Mouse (Mus musculus) midbrain, embryonic 13.5 days (tissue): ENCODE measurements at regions not wholly inside any gene's neighbourhood (a gene's known extent, or its start where the extent isn't known, plus 50 kb on each side); places are given as distances from the start of the nearest gene placed in this dataset.

Experiments used
- ATAC-seq: fragments of 200-750 bp; cut with Nextera tagmentation; 2 replicates; pipeline ENCODE4 v1.8.0; 2017; ENCODE audit warnings: mild to moderate bottlenecking, moderate TSS enrichment, moderate library complexity
- H3K27ac ChIP-seq: fragments of 300-500 bp; sonication (generic); 2 replicates; pipeline ENCODE4 v1.5.1; 2015; ENCODE audit warnings: inconsistent platforms, mild to moderate bottlenecking, moderate library complexity
- H3K27me3 ChIP-seq: fragments of 300-500 bp; sonication (generic); 2 replicates; pipeline ENCODE4 v1.6.1; 2015; ENCODE audit warnings: mild to moderate bottlenecking, inconsistent platforms
- H3K36me3 ChIP-seq: fragments of 300-500 bp; sonication (generic); 2 replicates; pipeline ENCODE4 v1.6.1; 2015; ENCODE audit warnings: mild to moderate bottlenecking, inconsistent platforms
- H3K4me1 ChIP-seq: fragments of 300-500 bp; sonication (generic); replicated peaks from 2 replicates; pipeline ENCODE4 v1.6.1; 2015; ENCODE audit warnings: inconsistent platforms
- H3K4me2 ChIP-seq: fragments of 300-500 bp; sonication (generic); replicated peaks from 2 replicates; pipeline ENCODE4 v1.6.1; 2015; ENCODE audit warnings: moderate library complexity, mild to moderate bottlenecking, inconsistent platforms
- H3K4me3 ChIP-seq: fragments of 300-500 bp; sonication (generic); replicated peaks from 2 replicates; pipeline ENCODE4 v1.5.1; 2015; ENCODE audit warnings: mild to moderate bottlenecking, inconsistent platforms
- H3K9ac ChIP-seq: fragments of 300-500 bp; sonication (generic); replicated peaks from 2 replicates; pipeline ENCODE4 v1.6.1; 2015; ENCODE audit warnings: mild to moderate bottlenecking, inconsistent platforms
- H3K9me3 ChIP-seq: fragments of 300-500 bp; sonication (generic); 2 replicates; pipeline ENCODE4 v1.6.1; 2016; ENCODE audit warnings: mild to moderate bottlenecking, inconsistent platforms
- WGBS: fragments of 180-500 bp; shearing (Covaris S2); methylation state at CpG from one replicate; pipeline ENCODE4 v1.1.7; 2015; 5-methylcytosine and 5-hydroxymethylcytosine counted together

GRCm38 (mm10) chr12:12684481-12685216 lies 257.1 kb downstream of the Mycn start:
- Histone ChIP-seq H3K4me2 (peak overlapping the region; percentile 39), H3K27ac (peak overlapping the region; percentile 59), H3K9me3 (no peaks in the 10 kb centered on the region), H3K4me3 (0 out of 2 replicates have a peak overlapping the region, but pooled peaks have one; percentile 12), H3K27me3 (0 out of 2 replicates have a peak, but pooled peaks cover 3% of the 10 kb centered on the region), H3K9ac (peak overlapping the region; percentile 30; the same call in 1 of the 2 replicates), H3K36me3 (no peaks in the 10 kb centered on the region), H3K4me1 (peaks cover 50% of the 10 kb centered on the region)
- ATAC-seq = peak; percentile 53
- 15% methylated on average over 16 of the region's 16 CpGs for WGBS

- 33% methylated on average over 10 of the region's 10 CpGs for WGBS
- Histone ChIP-seq H3K36me3 (no peaks in the 10 kb centered on the region), H3K4me1 (peaks cover 53% of the 10 kb centered on the region), H3K9ac (no peak overlapping the region; the same call in 1 of the 2 replicates), H3K27ac (peak overlapping the region; percentile 59), H3K4me3 (no peak overlapping the region), H3K27me3 (0 out of 2 replicates have a peak, but pooled peaks cover 3% of the 10 kb centered on the region), H3K4me2 (peak overlapping the region; percentile 39), H3K9me3 (no peaks in the 10 kb centered on the region)
- no peak for ATAC-seq
Observed at GRCm38 (mm10) chr12:12683733-12684470, 257.8 kb downstream of the Mycn start.

- WGBS = 2% methylated on average over 6 of the region's 6 CpGs
- peak overlapping the region; percentile 69 for H3K9ac ChIP-seq
- peak overlapping the region; percentile 93 for H3K27ac ChIP-seq
- no peaks in the 10 kb centered on the region for H3K9me3 ChIP-seq
- H3K36me3 ChIP-seq = no peaks in the 10 kb centered on the region
- peak; percentile 62 for ATAC-seq
- H3K4me3 ChIP-seq = peak overlapping the region; percentile 32
- 0 out of 2 replicates have a peak, but pooled peaks cover 3% of the 10 kb centered on the region for H3K27me3 ChIP-seq
- peaks cover 69% of the 10 kb centered on the region for H3K4me1 ChIP-seq
- H3K4me2 ChIP-seq = peak overlapping the region; percentile 53
Observed at GRCm38 (mm10) chr12:12681101-12681500, 260.6 kb downstream of the Mycn start.

- peak overlapping the region; percentile 69 for H3K9ac ChIP-seq
- peak; percentile 87 for ATAC-seq
- no peaks in the 10 kb centered on the region for H3K36me3 ChIP-seq
- peak overlapping the region; percentile 32 for H3K4me3 ChIP-seq
- H3K9me3 ChIP-seq = no peaks in the 10 kb centered on the region
- peak overlapping the region; percentile 93 for H3K27ac ChIP-seq
- WGBS = 4% methylated on average over 14 of the region's 14 CpGs
- 0 out of 2 replicates have a peak, but pooled peaks cover 6% of the 10 kb centered on the region for H3K27me3 ChIP-seq
- H3K4me2 ChIP-seq = peak overlapping the region; percentile 53
- H3K4me1 ChIP-seq = peaks cover 72% of the 10 kb centered on the region
Observed at GRCm38 (mm10) chr12:12680371-12680921, 261.3 kb downstream of the Mycn start.

- H3K9ac ChIP-seq = no peak overlapping the region
- no peak overlapping the region for H3K4me3 ChIP-seq
- peaks cover 42% of the 10 kb centered on the region for H3K4me1 ChIP-seq
- peaks cover 20% of the 10 kb centered on the region; the same call in 1 of the 2 replicates for H3K27me3 ChIP-seq
- H3K4me2 ChIP-seq = no peak overlapping the region
- no peaks in the 10 kb centered on the region for H3K36me3 ChIP-seq
- H3K9me3 ChIP-seq = no peaks in the 10 kb centered on the region
- H3K27ac ChIP-seq = no peak overlapping the region
- peak; percentile 55 for ATAC-seq
- 10% methylated on average over 9 of the region's 9 CpGs for WGBS
Observed at GRCm38 (mm10) chr12:12676676-12677075, 265.0 kb downstream of the Mycn start.

- H3K4me2 ChIP-seq = no peak overlapping the region
- no peaks in the 10 kb centered on the region for H3K36me3 ChIP-seq
- H3K9me3 ChIP-seq = no peaks in the 10 kb centered on the region
- WGBS = 71% methylated on average over 5 of the region's 5 CpGs
- no peaks in the 10 kb centered on the region for H3K4me1 ChIP-seq
- H3K27me3 ChIP-seq = peaks cover 13% of the 10 kb centered on the region; the same call in 1 of the 2 replicates
- H3K27ac ChIP-seq = no peak overlapping the region
- no peak overlapping the region for H3K9ac ChIP-seq
- no peak overlapping the region for H3K4me3 ChIP-seq
- ATAC-seq = no peak
Observed at GRCm38 (mm10) chr12:12669931-12670330, 271.8 kb downstream of the Mycn start.

GRCm38 (mm10) chr12:12668919-12669318 lies 272.8 kb downstream of the Mycn start:
- Histone ChIP-seq H3K27me3 (0 out of 2 replicates have a peak, but pooled peaks cover 7% of the 10 kb centered on the region), H3K9ac (no peak overlapping the region), H3K4me3 (no peak overlapping the region), H3K4me1 (no peaks in the 10 kb centered on the region), H3K36me3 (no peaks in the 10 kb centered on the region), H3K27ac (no peak overlapping the region), H3K4me2 (no peak overlapping the region), H3K9me3 (no peaks in the 10 kb centered on the region)
- ATAC-seq = no peak
- WGBS = 89% methylated on average over 4 of the region's 4 CpGs

- H3K9ac ChIP-seq = no peak overlapping the region
- H3K4me3 ChIP-seq = no peak overlapping the region
- peaks cover 6% of the 10 kb centered on the region for H3K4me1 ChIP-seq
- peaks cover 5% of the 10 kb centered on the region; the same call in 1 of the 2 replicates for H3K9me3 ChIP-seq
- no peaks in the 10 kb centered on the region for H3K27me3 ChIP-seq
- H3K4me2 ChIP-seq = no peak overlapping the region
- H3K36me3 ChIP-seq = no peaks in the 10 kb centered on the region
- H3K27ac ChIP-seq = no peak overlapping the region
- WGBS = 89% methylated on average over 8 of the region's 8 CpGs
- no peak for ATAC-seq
Observed at GRCm38 (mm10) chr12:12655611-12656010, 286.1 kb downstream of the Mycn start.

GRCm38 (mm10) chr12:12655184-12655583 lies 286.5 kb downstream of the Mycn start:
- WGBS = 76% methylated on average over 10 of the region's 10 CpGs
- H3K36me3 ChIP-seq = no peaks in the 10 kb centered on the region
- H3K9ac ChIP-seq = no peak overlapping the region
- H3K27me3 ChIP-seq = no peaks in the 10 kb centered on the region
- peaks cover 5% of the 10 kb centered on the region; the same call in 1 of the 2 replicates for H3K9me3 ChIP-seq
- no peak overlapping the region for H3K4me2 ChIP-seq
- no peak overlapping the region for H3K4me3 ChIP-seq
- no peak overlapping the region for H3K27ac ChIP-seq
- peaks cover 6% of the 10 kb centered on the region for H3K4me1 ChIP-seq
- ATAC-seq = no peak

GRCm38 (mm10) chr12:12652361-12652760 lies 289.4 kb downstream of the Mycn start:
- Histone ChIP-seq H3K4me1 (peaks cover 6% of the 10 kb centered on the region), H3K27ac (no peak overlapping the region), H3K9me3 (no peaks in the 10 kb centered on the region), H3K27me3 (no peaks in the 10 kb centered on the region), H3K4me2 (no peak overlapping the region), H3K36me3 (no peaks in the 10 kb centered on the region), H3K4me3 (no peak overlapping the region), H3K9ac (no peak overlapping the region)
- ATAC-seq = 0 out of 2 replicates have a peak, but pooled peaks have one; percentile 24
- whole genome bisulfite sequencing = 24% methylated on average over 7 of the region's 7 CpGs

GRCm38 (mm10) chr12:12650309-12650708 lies 291.4 kb downstream of the Mycn start:
- Histone ChIP-seq H3K9ac (no peak overlapping the region), H3K9me3 (no peaks in the 10 kb centered on the region), H3K36me3 (no peaks in the 10 kb centered on the region), H3K4me3 (no peak overlapping the region), H3K27me3 (no peaks in the 10 kb centered on the region), H3K4me1 (peaks cover 6% of the 10 kb centered on the region), H3K4me2 (no peak overlapping the region), H3K27ac (no peak overlapping the region)
- ATAC-seq = no peak
- WGBS = 96% methylated on average over 1 of the region's 1 CpGs

- H3K9ac ChIP-seq = no peak overlapping the region
- no peak for ATAC-seq
- WGBS = 80% methylated on average over 6 of the region's 6 CpGs
- peaks cover 9% of the 10 kb centered on the region for H3K4me1 ChIP-seq
- H3K27me3 ChIP-seq = no peaks in the 10 kb centered on the region
- no peak overlapping the region for H3K4me3 ChIP-seq
- no peaks in the 10 kb centered on the region for H3K36me3 ChIP-seq
- H3K27ac ChIP-seq = no peak overlapping the region
- H3K9me3 ChIP-seq = no peaks in the 10 kb centered on the region
- no peak overlapping the region for H3K4me2 ChIP-seq
Observed at GRCm38 (mm10) chr12:12647467-12647866, 294.2 kb downstream of the Mycn start.
